Mouse (Mus musculus): ENCODE results near the gene Rab6b.

Gene Rab6b

DNA sequence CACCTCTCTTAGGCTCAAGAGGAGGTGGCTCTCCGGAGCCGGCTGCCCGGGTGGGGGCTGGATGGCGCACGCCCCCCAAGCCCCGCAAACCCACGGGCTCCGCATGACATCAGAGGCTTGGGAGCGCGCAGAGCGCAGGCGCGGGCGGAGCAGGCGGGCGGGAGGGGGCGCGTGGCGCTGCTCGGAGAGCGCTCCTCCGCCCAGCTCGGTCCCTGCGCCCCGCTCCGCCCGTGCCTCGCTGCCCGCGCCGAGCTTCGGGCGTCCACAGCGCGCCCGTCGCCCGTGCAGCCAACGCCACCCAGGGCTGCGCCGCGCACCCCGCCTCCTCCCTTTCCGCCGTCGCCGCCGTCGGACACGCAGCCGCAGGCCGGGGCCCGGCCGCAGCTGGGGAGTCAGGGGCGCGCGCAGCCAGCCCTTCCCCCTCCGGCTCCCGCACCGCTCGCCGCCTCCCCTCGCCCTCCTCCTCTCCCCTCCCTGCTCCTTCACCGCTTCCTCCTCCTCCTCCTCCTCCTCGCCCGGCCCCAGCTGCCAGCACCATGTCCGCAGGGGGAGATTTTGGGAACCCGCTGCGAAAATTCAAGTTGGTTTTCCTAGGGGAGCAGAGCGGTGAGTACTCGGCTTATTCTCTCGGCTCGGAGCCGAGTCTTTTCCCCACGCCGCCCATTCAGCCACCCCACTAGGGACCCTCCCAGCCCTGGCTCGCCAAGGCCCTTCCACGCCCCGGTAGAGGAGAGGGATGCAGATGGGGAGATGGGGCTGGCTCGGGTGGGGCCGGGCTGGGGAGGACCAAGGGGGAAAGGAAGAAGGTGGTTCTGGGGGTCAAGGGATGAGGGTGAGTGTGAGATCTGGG lies at the start of gene Rab6b:
Gene Rab6b (plus strand): TSS at position 167 of the 850 bp plus-strand sequence.
- no peak for DNase-seq (ENCODE audit: low read depth)

DNA sequence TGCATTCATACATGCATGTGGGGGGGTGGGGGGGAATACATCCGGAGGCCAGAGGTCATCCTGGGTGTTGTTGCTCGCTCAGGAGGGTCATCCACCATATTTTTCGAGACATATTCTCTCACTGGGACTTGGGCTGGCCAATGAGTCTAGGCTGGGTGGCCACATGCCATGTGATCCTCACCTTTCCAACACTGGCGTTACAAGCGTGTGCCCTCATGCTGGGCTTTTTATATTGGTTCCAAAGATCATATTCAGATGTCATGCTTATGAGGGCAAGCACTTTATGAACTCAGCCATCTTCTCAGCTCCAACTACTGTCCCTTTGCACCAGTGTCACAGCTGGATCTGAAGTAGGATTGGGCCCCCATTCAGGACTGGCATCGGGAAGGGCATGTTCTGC lies 48.0 kb upstream of the Rab6b start:
- DNase-seq (ENCODE audit: low read depth): no peak

DNA sequence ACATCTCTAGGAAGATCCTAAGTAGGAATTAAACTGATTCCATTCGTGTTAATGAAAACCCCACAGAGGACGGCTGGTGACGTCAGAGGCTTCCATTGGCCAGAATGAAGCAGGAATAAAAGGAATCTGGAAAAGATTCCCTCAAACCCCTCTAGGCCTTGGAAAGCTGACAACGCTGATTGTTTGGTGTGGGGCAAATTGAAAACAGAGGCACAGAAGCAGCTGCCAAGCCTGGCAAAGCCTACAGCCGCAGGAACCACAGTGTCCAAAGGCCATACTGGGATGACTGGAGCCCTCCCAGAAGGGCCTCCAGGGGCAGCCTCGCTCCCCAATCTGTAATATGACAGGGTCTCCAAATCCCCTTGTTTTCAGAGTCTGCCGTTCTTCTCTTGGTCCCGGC lies 44.7 kb upstream of the Rab6b start:
- DNase-seq (ENCODE audit: low read depth): no peak

DNA sequence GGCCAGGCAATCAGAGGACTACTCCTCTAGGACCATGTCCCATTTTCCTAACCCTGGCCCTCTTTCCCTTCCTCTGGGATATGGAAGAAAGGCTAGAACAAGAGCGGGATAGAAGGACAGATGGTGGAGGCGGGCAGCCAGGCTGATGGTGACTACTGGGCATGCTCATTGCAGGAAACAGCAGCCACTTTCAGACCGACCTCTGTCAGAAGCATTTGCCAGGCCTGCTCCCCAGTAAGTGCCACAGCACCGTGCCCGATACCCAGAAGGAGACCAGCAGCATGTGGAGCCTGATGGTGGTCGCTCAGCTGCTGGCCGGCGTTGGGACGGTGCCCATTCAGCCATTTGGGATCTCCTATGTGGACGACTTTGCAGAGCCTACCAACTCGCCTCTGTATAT lies 43.9 kb upstream of the Rab6b start:
- DNase-seq (ENCODE audit: low read depth): no peak

DNA sequence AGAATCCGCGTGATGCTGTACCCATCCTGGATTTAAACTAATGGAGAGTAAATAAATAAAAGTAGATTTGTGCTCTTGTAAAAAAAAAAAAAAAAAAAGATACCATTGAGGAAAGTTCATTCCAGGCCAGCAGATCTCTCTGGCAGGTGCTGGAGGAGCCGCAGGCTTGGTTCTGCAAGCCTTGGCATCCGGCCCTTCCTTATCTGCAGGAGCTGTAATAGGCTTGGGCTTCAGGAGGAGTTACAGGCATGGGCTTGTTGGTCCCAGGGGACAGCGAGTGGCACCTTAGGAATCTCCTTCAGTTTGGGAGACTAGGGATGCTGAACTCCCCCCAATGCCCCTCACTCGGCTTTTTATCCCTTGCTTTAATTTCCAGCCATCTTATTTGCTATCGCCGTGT lies 42.8 kb upstream of the Rab6b start:
- no peak for DNase-seq (ENCODE audit: low read depth)

DNA sequence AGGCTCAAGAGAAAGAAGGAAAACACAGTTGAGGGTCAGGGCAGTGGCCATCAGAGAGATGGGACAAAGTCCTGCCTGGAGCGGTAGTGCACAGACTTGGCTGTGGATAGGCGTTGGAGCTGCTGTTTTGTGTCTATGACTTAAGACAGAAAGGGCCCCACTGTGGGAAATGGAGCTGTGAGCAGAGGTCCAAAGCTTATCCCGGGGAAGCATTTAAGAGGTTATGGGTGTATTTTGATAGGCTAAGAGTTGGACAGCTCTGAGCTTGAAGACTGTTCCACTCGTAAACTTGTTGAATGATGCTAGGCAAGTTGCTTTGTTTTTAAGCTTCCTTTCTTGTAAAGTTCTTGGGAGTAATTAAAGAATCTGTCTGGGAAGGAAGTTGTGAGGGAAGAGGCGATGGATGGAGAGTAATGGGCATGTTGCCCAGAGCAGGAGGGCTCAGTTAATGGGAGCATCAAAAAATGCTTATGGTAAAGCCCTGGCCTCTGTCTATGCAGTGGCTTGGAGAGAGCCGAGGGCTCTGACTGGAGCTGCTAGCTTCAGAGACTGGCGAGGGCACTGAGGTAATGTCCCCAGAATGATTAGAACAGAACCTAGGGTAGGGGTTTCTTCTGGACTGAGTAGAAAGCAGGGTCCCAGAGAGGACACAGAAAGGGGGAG lies 39.9 kb upstream of the Rab6b start:
- no peak for DNase-seq (ENCODE audit: low read depth)

DNA sequence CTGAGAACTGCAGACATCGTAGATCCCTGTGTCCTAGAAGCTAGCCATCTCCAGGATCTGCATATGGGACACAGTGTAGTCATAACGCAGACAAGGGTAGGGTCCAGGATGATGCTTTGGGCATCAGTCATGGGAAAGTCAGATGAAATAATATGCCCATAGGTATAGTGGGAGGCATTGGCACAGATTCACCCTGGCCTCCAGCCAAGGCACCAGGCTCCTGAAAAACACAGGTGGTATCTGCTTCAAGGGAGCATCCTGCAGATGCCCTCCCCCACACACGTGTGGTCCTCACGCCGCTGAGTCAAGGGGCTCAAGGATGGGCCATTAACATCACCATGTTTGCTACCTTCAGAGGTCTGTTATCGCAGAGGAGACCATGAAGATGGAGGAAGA lies 39.4 kb upstream of the Rab6b start:
- DNase-seq (ENCODE audit: low read depth): no peak

DNA sequence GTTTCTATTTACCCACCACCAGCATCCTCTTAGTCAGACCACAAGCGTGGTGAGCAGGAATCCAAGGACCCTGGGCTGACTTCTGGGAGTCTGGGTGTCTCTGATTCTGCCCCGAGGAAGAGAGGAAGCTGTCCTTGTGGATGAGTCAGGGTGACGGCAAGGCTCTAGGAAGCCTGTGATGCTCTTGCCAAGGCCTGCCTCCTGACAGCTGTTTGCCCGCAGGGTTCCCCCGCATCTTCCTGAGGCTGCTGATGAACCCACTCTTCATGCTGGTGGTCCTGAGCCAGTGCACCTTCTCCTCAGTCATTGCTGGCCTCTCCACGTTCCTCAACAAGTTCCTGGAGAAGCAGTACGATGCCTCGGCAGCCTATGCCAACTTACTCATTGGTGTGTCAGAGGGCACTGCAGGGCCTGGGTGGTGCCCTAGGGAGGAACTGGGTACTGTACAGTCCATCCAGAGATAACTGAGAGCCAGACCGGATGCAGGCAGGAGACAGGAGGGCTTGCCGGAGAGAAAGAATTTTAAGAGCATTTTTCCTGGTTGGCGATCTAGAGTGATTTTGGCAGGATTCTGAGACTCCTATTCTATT lies 38.6 kb upstream of the Rab6b start:
- no peak for DNase-seq (ENCODE audit: low read depth)

DNA sequence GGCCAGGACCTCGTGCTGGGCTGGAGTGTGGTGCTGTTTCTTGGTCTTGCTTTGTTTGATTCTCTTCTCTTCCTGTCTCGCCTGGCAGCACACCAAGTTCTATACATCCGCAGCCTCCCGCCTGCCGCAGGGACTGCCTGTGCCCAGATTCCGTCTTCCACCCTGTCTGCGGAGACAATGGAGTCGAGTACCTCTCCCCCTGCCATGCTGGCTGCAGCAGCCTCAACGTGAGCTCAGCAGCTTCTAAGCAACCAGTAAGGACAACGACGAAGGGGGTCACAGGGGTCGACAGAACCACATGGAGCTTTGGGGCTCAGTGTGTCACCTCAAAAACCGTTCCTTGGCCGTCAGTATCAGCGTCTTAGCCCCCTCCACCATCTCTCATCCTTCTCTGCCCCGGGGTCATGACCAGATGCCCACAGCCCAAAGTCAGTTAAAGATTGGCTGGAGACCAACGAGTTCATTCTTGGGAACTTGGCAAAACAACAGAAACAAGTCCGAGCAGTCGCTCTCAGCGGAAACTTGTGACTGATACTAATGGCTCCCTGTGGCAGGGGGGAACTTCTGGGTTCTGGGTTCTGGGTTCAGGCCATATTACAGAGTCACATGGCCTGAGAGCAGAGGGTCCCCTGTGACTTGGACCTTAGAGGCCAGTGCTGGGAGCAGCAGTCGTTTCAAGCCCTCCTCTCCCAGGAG lies 34.6 kb upstream of the Rab6b start:
- no peak for DNase-seq (ENCODE audit: low read depth)

DNA sequence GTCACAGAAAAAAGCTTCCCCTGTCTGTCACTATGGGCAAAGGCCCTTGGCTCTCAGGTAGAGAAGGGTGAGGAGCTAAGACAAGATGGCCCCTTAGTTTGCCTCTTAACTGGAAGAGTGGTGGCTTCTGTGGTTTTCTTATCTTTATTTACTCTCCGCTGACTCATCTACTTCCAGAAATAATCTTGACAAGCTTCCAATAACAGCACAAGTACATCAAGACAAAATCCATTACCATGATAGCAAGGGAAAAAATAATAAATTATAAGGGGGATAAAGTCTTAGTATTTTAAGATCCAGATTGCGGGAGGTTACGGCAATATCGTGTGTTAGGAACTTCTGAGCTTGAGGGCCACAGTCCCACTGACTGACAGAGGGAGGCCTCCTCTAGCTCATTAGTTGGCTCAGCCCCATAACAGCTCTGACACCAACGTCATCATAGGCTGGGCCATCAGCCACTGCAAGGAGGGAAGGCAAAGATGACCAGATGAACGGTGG lies 33.3 kb upstream of the Rab6b start:
- no peak for DNase-seq (ENCODE audit: low read depth)

DNA sequence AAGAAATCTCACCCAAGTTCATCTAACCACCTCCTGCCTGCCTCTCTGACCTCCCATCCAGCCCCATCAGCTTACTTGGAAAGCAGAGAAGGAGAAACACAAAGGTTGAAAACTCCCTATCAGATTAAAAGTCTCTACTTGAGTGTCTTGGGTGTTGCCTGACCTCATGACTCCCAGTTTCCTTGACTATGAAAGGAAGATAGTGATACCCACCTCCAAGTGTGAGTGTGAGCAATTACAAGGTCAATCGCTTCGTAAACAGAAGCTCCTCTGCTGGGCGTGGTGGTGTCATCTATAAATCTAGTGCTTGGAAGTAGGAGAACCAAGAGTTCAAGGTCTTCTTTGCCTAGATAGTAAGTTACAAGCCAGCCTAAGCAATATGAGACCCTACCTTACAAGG lies 31.4 kb upstream of the Rab6b start:
- DNase-seq (ENCODE audit: low read depth): no peak

DNA sequence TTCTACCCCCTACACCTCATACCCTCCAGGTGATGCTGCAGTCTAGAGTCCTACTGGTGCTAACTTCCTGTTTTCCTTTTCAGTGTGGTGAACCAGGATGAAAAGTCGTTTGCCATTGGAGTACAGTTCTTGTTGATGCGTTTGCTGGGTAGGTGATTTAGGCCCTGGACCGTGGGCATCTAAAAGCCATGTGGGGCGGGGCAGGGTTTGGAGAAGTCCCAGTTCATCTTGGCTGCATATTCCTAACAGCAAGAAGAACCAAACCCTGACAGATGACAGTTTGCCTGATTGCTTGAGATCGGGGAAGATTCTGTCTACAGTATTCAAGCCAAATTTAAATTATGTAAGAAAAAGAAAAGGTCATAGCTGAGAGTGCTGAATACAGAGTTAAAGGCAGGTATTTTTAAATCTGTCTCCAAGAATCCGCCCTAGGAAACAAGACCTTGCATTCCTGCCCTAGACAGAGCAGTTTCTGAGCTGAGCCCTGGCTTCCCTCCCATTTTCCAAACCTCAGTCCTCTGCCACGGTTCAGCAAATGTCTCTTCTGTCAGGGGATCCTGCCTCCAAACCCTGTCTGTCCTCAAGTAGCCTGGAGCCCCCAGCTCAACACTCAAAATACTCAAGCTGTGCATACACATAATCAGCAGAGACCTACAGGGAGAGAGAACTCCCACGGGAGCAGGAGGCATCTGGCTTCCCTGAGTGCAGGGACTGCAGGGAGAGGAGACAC lies 29.2 kb upstream of the Rab6b start:
- no peak for DNase-seq (ENCODE audit: low read depth)

DNA sequence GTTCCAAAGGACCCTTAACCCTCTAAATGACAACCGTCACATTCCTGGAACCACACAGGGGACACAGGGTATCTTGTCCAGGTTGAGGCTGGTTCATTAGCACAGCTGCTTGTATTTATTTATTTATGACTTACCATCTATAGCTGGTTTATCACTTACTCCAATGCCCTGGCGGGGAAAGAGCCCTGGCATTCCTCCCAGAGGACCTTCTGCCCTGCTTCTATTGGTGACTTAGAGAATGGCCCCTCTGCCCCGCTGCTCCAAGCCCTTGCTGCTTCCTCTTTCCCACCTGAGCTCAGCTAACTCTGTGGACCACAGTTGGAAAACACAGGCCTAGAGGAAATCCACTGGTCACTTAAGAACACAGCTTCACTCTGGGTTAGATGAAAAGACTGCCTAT lies 28.2 kb upstream of the Rab6b start:
- DNase-seq (ENCODE audit: low read depth): no peak

DNA sequence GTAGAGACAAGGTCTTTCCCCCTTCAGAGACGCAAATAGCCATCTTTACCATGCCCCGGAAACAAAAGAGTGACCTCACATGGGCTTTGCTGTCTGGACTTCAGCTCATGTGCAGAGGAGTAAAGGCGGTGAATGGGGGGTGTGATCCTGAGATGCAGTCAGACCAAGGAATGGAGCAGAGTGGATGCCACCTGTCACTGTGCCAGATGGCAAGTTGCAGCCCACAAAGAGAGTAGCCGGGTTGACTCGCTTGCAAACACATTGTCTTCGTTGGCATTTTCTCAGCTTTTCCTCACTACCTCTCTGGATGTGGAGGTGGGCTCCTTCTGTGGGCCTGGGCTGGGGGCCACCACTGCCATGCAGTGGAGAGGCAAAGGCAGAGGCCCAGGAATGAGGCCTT lies 24.9 kb upstream of the Rab6b start:
- DNase-seq (ENCODE audit: low read depth): no peak

DNA sequence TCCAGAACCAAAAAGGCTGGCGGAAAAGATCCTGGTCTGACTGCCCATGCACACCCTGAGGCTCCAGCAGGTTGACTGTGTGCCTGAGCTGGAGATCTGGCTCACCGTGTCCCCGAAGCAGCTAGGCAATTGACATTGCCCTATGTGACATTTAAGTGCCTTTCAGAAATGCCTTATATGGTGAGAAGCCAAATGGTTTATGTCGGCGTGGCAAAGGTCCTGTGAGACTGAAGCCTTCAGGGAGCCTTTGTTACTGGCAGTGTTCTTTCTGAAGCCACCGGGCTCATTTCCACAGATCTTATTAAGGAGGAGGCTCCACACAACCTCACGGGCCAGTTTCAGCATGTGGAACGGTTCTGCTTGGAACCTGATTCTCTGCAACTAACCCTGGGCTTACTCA lies 24.3 kb upstream of the Rab6b start:
- no peak for DNase-seq (ENCODE audit: low read depth)

DNA sequence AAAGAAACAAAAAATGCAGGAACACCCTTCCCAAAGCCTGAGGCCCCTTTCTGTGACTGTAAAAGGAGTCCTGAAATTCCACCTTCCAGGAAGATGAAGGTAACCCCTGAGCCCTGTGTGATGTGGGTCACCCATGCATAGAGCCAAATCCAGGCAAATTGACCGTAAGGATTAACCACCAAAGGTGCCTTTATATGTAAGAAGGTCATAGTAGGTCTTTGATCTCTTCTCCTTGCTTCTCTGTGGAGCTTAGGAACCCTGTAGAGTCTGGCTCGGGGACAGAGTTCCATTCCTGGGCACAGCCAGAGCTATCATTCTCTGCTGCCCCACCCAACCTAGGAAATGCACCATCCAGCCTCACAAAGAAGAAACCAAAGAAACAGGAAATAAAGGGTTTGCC lies 22.9 kb upstream of the Rab6b start:
- no peak for DNase-seq (ENCODE audit: low read depth)

DNA sequence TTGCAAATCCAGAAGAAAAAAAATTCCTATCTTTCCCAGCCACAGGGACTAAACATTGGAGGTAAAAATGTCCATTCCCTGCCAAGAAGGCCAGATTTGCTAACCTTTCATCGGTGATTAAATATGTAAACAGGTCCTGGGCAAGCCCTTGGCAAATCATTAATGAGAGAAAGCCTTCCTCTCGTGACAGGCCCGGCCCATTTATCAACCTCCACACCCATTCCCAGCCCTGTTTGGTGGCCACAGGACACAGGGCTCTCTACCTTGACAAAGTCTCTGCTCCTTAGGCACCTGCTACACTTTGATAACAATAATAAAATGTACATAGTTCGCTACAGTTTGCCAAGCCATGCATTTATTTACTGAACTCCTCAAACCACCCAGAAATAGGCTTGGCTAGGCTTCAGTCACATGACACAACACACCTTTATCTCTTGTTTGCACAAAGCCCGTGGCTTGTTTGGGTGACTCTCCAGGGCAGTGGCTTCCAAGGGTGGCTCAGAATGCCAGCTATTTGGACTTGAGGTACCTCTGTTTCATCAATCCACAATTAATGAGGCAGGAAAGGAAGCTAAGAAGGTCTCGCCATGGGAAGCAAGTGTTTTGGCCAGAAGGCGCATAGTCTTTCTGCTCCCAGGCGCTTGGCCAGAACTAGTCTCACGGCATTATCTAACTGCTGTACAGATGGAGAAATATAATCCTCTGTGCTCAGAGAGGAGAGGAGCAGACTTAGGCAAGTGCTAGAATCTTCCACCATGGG lies 21.3 kb upstream of the Rab6b start:
- DNase-seq (ENCODE audit: low read depth): peak; percentile 5

DNA sequence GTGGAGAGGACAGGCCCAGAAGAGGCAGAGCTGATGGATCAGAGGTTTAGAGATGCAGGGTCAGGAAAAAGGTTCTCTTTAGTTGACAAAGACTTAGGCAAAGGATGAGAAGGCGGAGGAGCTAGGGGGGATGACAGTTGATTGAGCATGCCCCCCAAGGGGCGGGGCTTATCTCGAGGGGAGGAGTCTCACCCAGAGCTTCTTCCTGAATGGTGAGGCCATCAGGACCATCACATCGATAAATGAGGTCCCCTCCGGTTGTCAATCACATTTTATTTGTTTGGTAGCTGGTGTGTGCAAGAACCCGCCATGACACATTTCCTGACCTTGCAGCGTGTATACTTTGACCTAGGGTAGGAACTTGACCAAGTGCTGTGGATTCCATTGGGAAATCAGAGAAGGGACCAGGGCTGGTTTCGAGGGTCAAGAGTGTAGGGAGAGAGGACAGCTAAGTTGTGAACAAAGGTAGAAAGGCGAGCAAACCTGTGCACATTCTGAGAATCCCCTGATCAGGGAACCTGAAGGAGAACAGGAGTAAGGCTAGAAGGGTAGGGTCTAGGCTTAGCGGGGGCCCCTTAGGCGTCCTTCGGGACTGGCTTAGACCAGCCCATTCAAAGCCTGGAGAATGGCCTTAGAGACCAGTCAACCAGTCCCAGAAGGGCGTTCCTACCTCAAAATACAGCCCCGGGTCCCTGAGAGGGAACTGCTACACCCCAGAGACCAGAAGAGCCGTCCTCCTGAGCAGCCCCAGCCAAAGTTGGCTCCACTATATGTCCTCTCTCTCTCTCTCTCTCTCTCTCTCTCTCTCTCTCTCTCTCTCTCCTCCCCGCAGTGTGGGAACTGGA lies 20.3 kb upstream of the Rab6b start:
- no peak for DNase-seq (ENCODE audit: low read depth)

DNA sequence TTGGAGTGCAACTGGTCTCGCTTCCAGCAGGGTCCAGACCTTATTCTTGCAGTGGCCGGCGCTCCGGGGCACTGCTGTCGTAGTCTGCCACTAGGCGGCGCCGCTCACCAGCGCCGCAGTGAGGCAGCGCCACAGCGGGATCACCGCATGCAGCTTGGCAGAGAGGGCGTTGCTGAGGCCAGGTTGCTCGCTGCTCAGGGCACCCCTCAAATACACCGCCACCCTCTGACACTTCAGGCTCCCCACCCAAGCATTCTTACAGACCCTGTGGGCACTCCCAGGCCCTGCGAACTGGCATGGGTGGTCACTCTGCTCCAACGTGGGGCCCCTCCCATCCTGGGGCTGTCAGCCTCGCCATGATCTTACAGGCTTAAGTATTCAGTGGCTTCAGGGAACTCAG lies 19.3 kb upstream of the Rab6b start:
- peak; percentile 46 for DNase-seq (ENCODE audit: low read depth)

DNA sequence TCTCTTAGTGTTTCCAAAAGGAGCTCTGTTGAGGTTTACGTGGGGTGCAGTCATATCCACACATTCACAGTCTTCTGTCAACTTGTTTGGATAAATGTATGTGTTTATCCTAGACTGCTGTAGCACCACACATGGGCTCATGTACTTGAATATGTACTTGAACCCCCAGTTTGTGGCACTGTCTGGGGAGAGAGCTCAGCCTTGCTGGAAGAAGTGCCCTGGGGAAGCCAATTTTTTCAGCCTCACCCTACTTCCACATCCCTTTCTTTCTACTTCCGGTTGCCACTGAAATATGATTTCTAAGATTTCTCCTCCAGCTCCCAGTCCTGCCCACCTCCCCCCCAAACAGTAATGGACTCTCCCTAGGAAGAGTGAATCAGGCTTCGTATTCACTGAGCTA lies 17.9 kb upstream of the Rab6b start:
- no peak for DNase-seq (ENCODE audit: low read depth)
